Comparison of ENCODE assay signal across 11 mouse cellular contexts in the genomic region with DNA sequence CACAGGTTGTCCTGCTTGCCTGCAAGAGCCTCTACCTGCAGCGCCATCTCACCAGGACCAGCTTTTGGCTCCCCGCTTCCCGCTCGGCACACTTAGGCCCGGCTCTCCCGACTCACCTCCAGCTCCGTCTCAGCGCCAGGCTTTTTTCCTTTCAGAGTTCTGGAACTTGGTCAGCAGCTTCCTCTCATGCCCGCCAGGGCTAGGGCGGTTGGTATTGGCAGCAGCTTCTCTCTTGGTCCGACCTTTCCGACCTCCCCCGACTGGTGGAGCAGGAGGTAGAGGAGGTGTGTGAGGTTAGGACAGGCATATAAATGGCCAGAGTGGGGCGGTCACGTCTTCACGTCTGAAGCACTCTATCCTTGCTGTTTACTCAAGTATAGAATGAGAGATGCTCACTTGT. TPM values are rescaled to one million over a fixed set of nuclear protein-coding genes. Genes with fewer than 3 reads are reported as not detected.
DNase-seq lines count a peak whose midpoint lies in the region; ATAC-seq and TF ChIP-seq lines count a peak whose summit lies in the region.
"Had no signal": no experiment of that assay in that cellular context is flagged by ENCODE, and none has a peak within 500 bp of the region (broad histone marks: within the 10 kb centered on the region; RNA-seq: fewer than 3 reads in every experiment).

No protein-coding gene starts in this region.

- H3K9ac ChIP-seq in kidney, embryonic 16.5 days (replicated peaks; ENCODE audit: low read length): no peak overlapping the region
- H3K9ac ChIP-seq: limb, embryonic 12.5 days had no signal

- no peaks in the 10 kb centered on the region for H3K4me1 ChIP-seq in kidney, adult 2 months (ENCODE audit: control insufficient read depth, insufficient read depth, low read length)
- peaks cover 9% of the 10 kb centered on the region; the same call in 1 of the 2 replicates for H3K4me1 ChIP-seq in kidney, embryonic 16.5 days (ENCODE audit: insufficient read depth, low read length)
- peaks cover 62% of the 10 kb centered on the region for H3K4me1 ChIP-seq in G1E (ENCODE audit: insufficient read depth, low read depth, low read length)
- H3K4me1 ChIP-seq in cerebellum, adult 2 months (ENCODE audit: control insufficient read depth, insufficient read depth, low read length): peaks cover 4% of the 10 kb centered on the region; the same call in 1 of the 2 replicates

- TF ChIP-seq POLR2A in kidney, adult 2 months (IDR thresholded peaks at IDR 0.05; ENCODE audit: low read depth, low read length): no peak
- TF ChIP-seq POLR2A in cerebellum, adult 2 months (IDR thresholded peaks at IDR 0.05; ENCODE audit: borderline replicate concordance, insufficient read depth, low read length): no peak

- H3K4me2 ChIP-seq in kidney, embryonic 16.5 days (replicated peaks; ENCODE audit: low read depth, low read length): no peak overlapping the region
- H3K4me2 ChIP-seq: limb, embryonic 12.5 days had no signal

- no peaks in the 10 kb centered on the region for H3K9me3 ChIP-seq in kidney, embryonic 16.5 days (ENCODE audit: low read length)
- H3K9me3 ChIP-seq in G1E (replicated peaks): no peaks in the 10 kb centered on the region
- H3K9me3 ChIP-seq: limb, embryonic 12.5 days had no signal

- ATAC-seq in kidney, embryonic 16.5 days (ENCODE audit: low FRiP score, low TSS enrichment): no peak
- no peak for ATAC-seq in G1E (ENCODE audit: extremely low read depth, insufficient number of reproducible peaks, low FRiP score, poor library complexity, severe bottlenecking)
- no peak for ATAC-seq in erythroid progenitor cell, adult 5-6 weeks (replicated peaks; ENCODE audit: low FRiP score, poor library complexity, severe bottlenecking)
- ATAC-seq: forebrain, embryonic 16.5 days had no signal

- H3K27ac ChIP-seq in kidney, adult 2 months (ENCODE audit: insufficient read depth, low read depth, low read length): peak overlapping the region; percentile 74
- no peak overlapping the region for H3K27ac ChIP-seq in kidney, embryonic 16.5 days (ENCODE audit: low read length)
- no peak overlapping the region for H3K27ac ChIP-seq in cerebellum, adult 2 months (ENCODE audit: insufficient read depth, low read length)
- H3K27ac ChIP-seq: limb, embryonic 12.5 days had no signal

- H3K36me3 ChIP-seq in kidney, adult 2 months (ENCODE audit: control insufficient read depth, insufficient read depth, low read length): no peaks in the 10 kb centered on the region
- H3K36me3 ChIP-seq in kidney, embryonic 16.5 days (ENCODE audit: insufficient read depth, low read length): no peaks in the 10 kb centered on the region
- H3K36me3 ChIP-seq in G1E (replicated peaks): peaks cover 6% of the 10 kb centered on the region
- H3K36me3 ChIP-seq: limb, embryonic 12.5 days had no signal

- WGBS in kidney, adult 2 months: 64% methylated on average over 16 of the region's 16 CpGs
- WGBS in kidney, embryonic 16.5 days: 71% methylated on average over 16 of the region's 16 CpGs
- 68% methylated on average over 16 of the region's 16 CpGs for WGBS in cerebellum, adult 2 months

- peak overlapping the region; percentile 44 for H3K4me3 ChIP-seq in kidney, adult 2 months (ENCODE audit: insufficient read depth, low read depth, low read length)
- H3K4me3 ChIP-seq in kidney, embryonic 16.5 days (ENCODE audit: low read length): no peak overlapping the region
- H3K4me3 ChIP-seq in G1E (ENCODE audit: low read depth, low read length): peak overlapping the region; percentile 67; the same call in 1 of the 2 replicates
- no peak overlapping the region for H3K4me3 ChIP-seq in cerebellum, adult 2 months (replicated peaks; ENCODE audit: insufficient read depth, low read depth, low read length)
- H3K4me3 ChIP-seq: limb, embryonic 12.5 days had no signal

- DNase-seq in kidney, adult 2 months: no peak
- DNase-seq in G1E (ENCODE audit: low spot score): no peak
- DNase-seq in fibroblast of lung, adult 2 months (ENCODE audit: low read depth): peak; percentile 68
- peak; percentile 23 for DNase-seq in lung, postnatal 14 days
- DNase-seq in cerebellum, adult 2 months: no peak
- DNase-seq in ovary, adult 18-20 months (ENCODE audit: low spot score): no peak

- no peak for TF ChIP-seq CTCF in kidney, adult 2 months (conservative IDR thresholded peaks at IDR 0.05; ENCODE audit: insufficient read depth, insufficient read length, low read depth, low read length)
- TF ChIP-seq CTCF in G1E (IDR thresholded peaks at IDR 0.05; ENCODE audit: low read depth, low read length): no peak
- TF ChIP-seq CTCF in cerebellum, adult 2 months (IDR thresholded peaks at IDR 0.05; ENCODE audit: borderline replicate concordance, insufficient read depth, low read depth, low read length): no peak

- no peaks in the 10 kb centered on the region for H3K27me3 ChIP-seq in kidney, adult 2 months (replicated peaks; ENCODE audit: control insufficient read depth, insufficient read depth, low read length)
- no peaks in the 10 kb centered on the region for H3K27me3 ChIP-seq in kidney, embryonic 16.5 days (ENCODE audit: insufficient read depth, low read length)
- no peaks in the 10 kb centered on the region for H3K27me3 ChIP-seq in G1E (ENCODE audit: insufficient read depth, low read length)
- no peaks in the 10 kb centered on the region for H3K27me3 ChIP-seq in cerebellum, adult 2 months (ENCODE audit: control insufficient read depth, insufficient read depth, low read length)
- H3K27me3 ChIP-seq: limb, embryonic 12.5 days had no signal

RNA-seq across cellular contexts. Expression of gene Nupr1, which starts 5.9 kb away (rescaled TPM):
- 29.2 and 36.4 TPM in 2 replicates for polyA plus RNA-seq in kidney, adult 2 months (2012; rRNA removed)
- polyA plus RNA-seq in kidney, embryonic 16.5 days (2015; fragmentation: Nextera tagmentation; extraction: Ambion mirVana): 6.8 and 9.5 TPM in 2 replicates
- 13.4 and 24.8 TPM in 2 replicates for total RNA-seq in G1E (2014; fragmentation: Nextera tagmentation)
- 0.41 and 1.1 TPM in 2 replicates for total RNA-seq in G1E (2017)
- 9.8 and 11.1 TPM in 2 replicates for polyA plus RNA-seq in G1E (2012)
- 9.3 and 10.6 TPM in 2 replicates for polyA plus RNA-seq in cerebellum, adult 2 months (2012; rRNA removed)
- 2.5 TPM in 1 of 2 replicates, not detected in the other for total RNA-seq in erythroid progenitor cell, adult 5-6 weeks (2015; ENCODE audit: low replicate concordance)
- total RNA-seq in erythroid progenitor cell, adult 5-6 weeks (2017; ENCODE audit: low replicate concordance): 1.2 and 15.8 TPM in 2 replicates

RNA-seq across cellular contexts. Expression of gene Sgf29, which starts 24.3 kb away (rescaled TPM):
- 28.1 and 34.7 TPM in 2 replicates for polyA plus RNA-seq in kidney, adult 2 months (2012; rRNA removed)
- 50.7 and 57.2 TPM in 2 replicates for polyA plus RNA-seq in kidney, embryonic 16.5 days (2015; fragmentation: Nextera tagmentation; extraction: Ambion mirVana)
- total RNA-seq in G1E (2014; fragmentation: Nextera tagmentation): 159 and 175 TPM in 2 replicates
- 36.8 and 57.3 TPM in 2 replicates for total RNA-seq in G1E (2017)
- polyA plus RNA-seq in G1E (2012): 61.3 and 124 TPM in 2 replicates
- polyA plus RNA-seq in cerebellum, adult 2 months (2012; rRNA removed): 45.4 and 45.5 TPM in 2 replicates
- total RNA-seq in erythroid progenitor cell, adult 5-6 weeks (2015; ENCODE audit: low replicate concordance): 36.8 and 54.1 TPM in 2 replicates
- 0.83 and 10.9 TPM in 2 replicates for total RNA-seq in erythroid progenitor cell, adult 5-6 weeks (2017; ENCODE audit: low replicate concordance)

RNA-seq across cellular contexts. Expression of gene Il27, which starts 30.0 kb away (rescaled TPM):
- polyA plus RNA-seq in kidney, adult 2 months (2012; rRNA removed): 0.13 TPM in 1 of 2 replicates, not detected in the other
- not detected in 2 replicates for polyA plus RNA-seq in kidney, embryonic 16.5 days (2015; fragmentation: Nextera tagmentation; extraction: Ambion mirVana)
- not detected in 2 replicates for total RNA-seq in G1E (2014; fragmentation: Nextera tagmentation)
- not detected in 2 replicates for total RNA-seq in G1E (2017)
- polyA plus RNA-seq in G1E (2012): not detected in 2 replicates
- not detected in 2 replicates for polyA plus RNA-seq in cerebellum, adult 2 months (2012; rRNA removed)
- total RNA-seq in erythroid progenitor cell, adult 5-6 weeks (2015; ENCODE audit: low replicate concordance): 1.3 TPM in 1 of 2 replicates, not detected in the other
- total RNA-seq in erythroid progenitor cell, adult 5-6 weeks (2017; ENCODE audit: low replicate concordance): not detected in 2 replicates
- polyA plus RNA-seq: forebrain, embryonic 16.5 days; kidney, postnatal 0 days; limb, embryonic 12.5 days had no signal

RNA-seq across cellular contexts. Expression of gene Cln3, which starts 39.2 kb away (rescaled TPM):
- 117 and 120 TPM in 2 replicates for polyA plus RNA-seq in kidney, adult 2 months (2012; rRNA removed)
- 39.3 and 41.3 TPM in 2 replicates for polyA plus RNA-seq in kidney, embryonic 16.5 days (2015; fragmentation: Nextera tagmentation; extraction: Ambion mirVana)
- total RNA-seq in G1E (2014; fragmentation: Nextera tagmentation): 27.9 and 35.1 TPM in 2 replicates
- total RNA-seq in G1E (2017): 49.9 and 52.7 TPM in 2 replicates
- polyA plus RNA-seq in G1E (2012): 10.9 and 15.4 TPM in 2 replicates
- 38.1 and 44.2 TPM in 2 replicates for polyA plus RNA-seq in cerebellum, adult 2 months (2012; rRNA removed)
- 2.9 and 17.2 TPM in 2 replicates for total RNA-seq in erythroid progenitor cell, adult 5-6 weeks (2015; ENCODE audit: low replicate concordance)
- total RNA-seq in erythroid progenitor cell, adult 5-6 weeks (2017; ENCODE audit: low replicate concordance): 1.9 and 3.9 TPM in 2 replicates

RNA-seq across cellular contexts. Expression of gene Apobr, which starts 40.0 kb away (rescaled TPM):
- 1.2 and 1.5 TPM in 2 replicates for polyA plus RNA-seq in kidney, adult 2 months (2012; rRNA removed)
- 0.96 and 1.1 TPM in 2 replicates for polyA plus RNA-seq in kidney, embryonic 16.5 days (2015; fragmentation: Nextera tagmentation; extraction: Ambion mirVana)
- total RNA-seq in G1E (2014; fragmentation: Nextera tagmentation): 1.3 and 3.7 TPM in 2 replicates
- 4.4 and 5.5 TPM in 2 replicates for total RNA-seq in G1E (2017)
- polyA plus RNA-seq in G1E (2012): 4.8 and 4.9 TPM in 2 replicates
- polyA plus RNA-seq in cerebellum, adult 2 months (2012; rRNA removed): 0.87 and 0.98 TPM in 2 replicates
- total RNA-seq in erythroid progenitor cell, adult 5-6 weeks (2015; ENCODE audit: low replicate concordance): 5.9 and 12.3 TPM in 2 replicates
- 3.2 and 6.1 TPM in 2 replicates for total RNA-seq in erythroid progenitor cell, adult 5-6 weeks (2017; ENCODE audit: low replicate concordance)

Comparison
In these comparisons a context has a peak if more than half of its experiments do, and no peak if none do; other contexts are left out.
1. H3K4me3 ChIP-seq: peak in kidney, adult 2 months (single experiment) and G1E (single experiment); none in kidney, embryonic 16.5 days (single experiment) and cerebellum, adult 2 months (single experiment).
2. DNase-seq: peak in fibroblast of lung, adult 2 months (single experiment) and lung, postnatal 14 days (single experiment); none in kidney, adult 2 months (single experiment), G1E (single experiment), cerebellum, adult 2 months (0 of 2) and ovary, adult 18-20 months (single experiment).